Mouse (Mus musculus) cortical plate, adult 2 months (tissue): ENCODE measurements around the gene Pcsk6.

Experiments used
- CTCF ChIP-seq: fragments of 200-500 bp; IDR thresholded peaks from 2 replicates; pipeline ENCODE4 v1.5.1; 2011; ENCODE audit warnings: mild to moderate bottlenecking, control low read depth, low read length; ENCODE audit not compliant: insufficient read depth; ENCODE audit errors: extremely low read depth
- POLR2A ChIP-seq: fragments of 200-500 bp; IDR thresholded peaks from 2 replicates; pipeline ENCODE4 v1.6.1; 2011; ENCODE audit warnings: mild to moderate bottlenecking, low read length, control low read depth; ENCODE audit not compliant: insufficient read depth; ENCODE audit errors: extremely low read depth

DNA sequence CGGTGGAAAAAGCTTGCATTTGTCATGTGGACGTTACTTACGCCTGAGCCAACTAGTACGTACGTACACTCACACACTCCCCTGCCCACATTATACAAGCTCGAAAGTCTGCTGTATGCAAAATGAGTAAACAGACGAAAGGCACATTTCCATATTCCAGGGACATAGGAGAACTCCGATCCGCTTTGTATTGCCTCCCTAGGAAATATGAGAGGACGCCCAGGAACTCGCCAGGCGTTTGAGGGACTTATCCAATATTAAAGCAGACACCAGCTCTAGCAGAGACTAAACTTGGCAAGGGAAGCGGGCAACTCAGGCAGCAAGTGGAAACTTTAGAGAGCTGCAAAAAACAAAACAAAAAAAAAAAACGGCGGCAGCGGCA lies 147.3 kb downstream of the Pcsk6 start:
- TF ChIP-seq CTCF = no peak
- TF ChIP-seq POLR2A = no peak
